Mouse (Mus musculus): ENCODE results near the gene Fstl4.

DNA sequence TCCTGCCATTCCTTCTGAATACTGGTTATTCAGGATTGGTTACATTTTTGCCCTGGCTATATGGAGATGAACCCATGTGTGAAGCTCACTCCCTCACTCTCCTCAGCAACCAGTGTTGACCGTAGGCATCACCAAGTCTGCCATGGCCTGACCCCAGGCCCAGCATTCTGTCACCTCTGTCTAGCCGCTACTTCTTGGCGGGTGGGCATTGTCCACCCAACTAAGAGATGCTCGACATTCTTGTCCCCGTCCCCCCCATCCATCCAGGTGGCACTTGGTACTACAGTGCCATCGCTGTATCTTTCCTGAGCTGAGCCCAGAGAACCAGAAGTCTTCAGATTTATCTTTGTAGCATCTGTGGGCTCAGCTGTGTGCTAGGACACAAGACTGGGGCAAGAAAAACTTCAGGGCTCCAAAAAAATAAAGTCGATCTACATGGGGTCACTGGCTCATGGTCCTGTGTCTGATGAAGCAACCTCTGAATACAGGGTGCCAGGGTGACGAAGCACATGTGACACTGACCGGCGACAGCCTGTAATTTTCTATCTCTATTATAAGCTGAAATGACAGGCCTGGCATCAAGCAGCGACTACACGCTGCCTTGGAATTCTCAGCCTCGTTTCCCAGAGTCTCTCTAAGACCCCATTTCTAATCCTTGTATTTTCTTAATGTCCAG lies 417.9 kb downstream of the Fstl4 start:
- TF ChIP-seq CTCF (IDR thresholded peaks at IDR 0.05; ENCODE audit: extremely low read depth, insufficient read length, insufficient replicate concordance, low read depth, low read length) (no peak), POLR2A (IDR thresholded peaks at IDR 0.05; ENCODE audit: low read depth, low read length) (no peak)
